Mouse (Mus musculus) E14TG2a.4 (cell line): ENCODE data around the gene Pnrc1.

Source experiments
- CTCF ChIP-seq: conservative IDR thresholded peaks from 2 replicates; pipeline ENCODE4 v1.5.1; 2014; ENCODE audit warnings: low read length
- POU5F1 ChIP-seq: IDR thresholded peaks from 2 replicates; pipeline ENCODE4 v1.6.1; 2014; ENCODE audit warnings: low read length, borderline replicate concordance

- TF ChIP-seq POU5F1 (no peak), CTCF (no peak)
These were observed 65.8 kb downstream of the Pnrc1 start for GRCm38 (mm10) chr4:33224003-33224675.
